Mouse (Mus musculus) kidney, adult 2 months (tissue): ENCODE measurements around the gene Scfd2.

ENCODE experiments used
- CTCF ChIP-seq: fragments of 200-500 bp; conservative IDR thresholded peaks from 2 replicates; pipeline ENCODE4 v1.5.1; 2011; ENCODE audit warnings: low read depth, mild to moderate bottlenecking, control low read depth, low read length, moderate library complexity, mixed read lengths; ENCODE audit not compliant: insufficient read depth, insufficient read length
- POLR2A ChIP-seq: fragments of 200-500 bp; IDR thresholded peaks from one replicate; pipeline ENCODE4 v1.6.1; 2011; ENCODE audit warnings: low read depth, low read length, control low read depth

GRCm38 (mm10) chr5:74476551-74476950 is 55.0 kb downstream of the Scfd2 start:
- TF ChIP-seq CTCF (no peak), POLR2A (no peak)
